Mouse (Mus musculus): ENCODE data around the gene Pcx. TPM values are rescaled to one million over a fixed set of nuclear protein-coding genes. Genes with fewer than 3 reads are reported as not detected.
A peak's percentile ranks its signal among the peaks of the same experiment; 100 is the strongest.

The Pcx gene
- polyA plus RNA-seq, 1 experiment from 2014 or later, result 24.0 TPM

DNA sequence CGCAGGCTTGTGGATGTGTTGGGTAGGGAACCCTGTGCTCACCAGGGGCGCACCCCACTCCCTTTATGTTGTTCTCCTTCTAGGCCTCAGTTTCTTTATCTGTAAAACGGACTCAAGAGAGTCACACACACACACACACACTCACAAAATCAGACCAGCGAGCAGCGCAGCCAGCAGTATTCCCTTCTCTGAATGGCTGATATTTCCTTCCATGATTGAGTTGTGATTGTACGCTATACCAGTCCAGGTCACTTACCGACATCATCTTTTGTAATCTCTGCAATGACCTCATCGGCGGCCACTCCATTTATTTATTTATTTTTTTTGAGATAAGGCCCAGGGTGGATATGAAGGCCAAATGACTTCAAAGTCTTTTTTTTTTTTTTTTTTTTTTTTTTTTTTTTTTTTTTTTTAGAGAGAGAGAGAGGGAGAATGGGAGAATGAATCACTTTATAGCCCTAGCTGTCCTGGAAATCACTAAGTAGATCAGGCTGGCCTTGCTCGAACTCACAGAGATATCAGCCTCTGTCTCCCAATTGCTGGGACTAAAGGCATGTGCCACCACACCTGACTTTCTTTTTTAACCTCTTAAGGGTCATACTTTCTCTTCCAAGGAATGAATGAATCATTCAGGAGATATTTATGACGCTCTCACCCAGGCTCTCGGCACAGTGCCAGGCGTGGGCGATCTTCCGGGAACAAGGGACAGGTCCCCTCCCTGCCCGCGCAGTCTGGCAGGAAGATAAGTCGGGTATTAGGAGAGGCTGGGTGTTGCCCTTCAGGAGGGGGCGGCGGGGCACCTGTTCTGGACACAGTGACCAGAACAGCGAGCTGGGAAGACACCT, 32.7 kb upstream of the Pcx start, which contains the start of gene Syt12:
TSS of gene Syt12 (minus strand) at position 103 of the 845 bp plus-strand sequence.
- ATAC-seq (ENCODE audit: insufficient read depth, low FRiP score), result peak; percentile 72; the same call in 1 of the 2 replicates
- peaks cover 10% of the 10 kb centered on the region for H3K4me1 ChIP-seq (ENCODE audit: control insufficient read depth, insufficient read depth, low read length)
- H3K27ac ChIP-seq (ENCODE audit: low read length), result no peak within 1 kb of the TSS; the same call in 1 of the 2 replicates
- 18% methylated on average over 21 of the region's 21 CpGs for WGBS
- peaks cover 18% of the 10 kb centered on the region for H3K27me3 ChIP-seq (ENCODE audit: control insufficient read depth, insufficient read depth, low read length)
- no peaks in the 10 kb centered on the region for H3K36me3 ChIP-seq (ENCODE audit: control insufficient read depth, insufficient read depth, low read length)
- peak within 1 kb of the TSS; percentile 73 for H3K9ac ChIP-seq (ENCODE audit: low read length)
- H3K4me2 ChIP-seq (ENCODE audit: low read depth, low read length), result peak within 1 kb of the TSS; percentile 98
- no peaks in the 10 kb centered on the region for H3K9me3 ChIP-seq (replicated peaks; ENCODE audit: control insufficient read depth, low read length)
- H3K4me3 ChIP-seq (replicated peaks; ENCODE audit: low read length), result peak within 1 kb of the TSS; percentile 57

DNA sequence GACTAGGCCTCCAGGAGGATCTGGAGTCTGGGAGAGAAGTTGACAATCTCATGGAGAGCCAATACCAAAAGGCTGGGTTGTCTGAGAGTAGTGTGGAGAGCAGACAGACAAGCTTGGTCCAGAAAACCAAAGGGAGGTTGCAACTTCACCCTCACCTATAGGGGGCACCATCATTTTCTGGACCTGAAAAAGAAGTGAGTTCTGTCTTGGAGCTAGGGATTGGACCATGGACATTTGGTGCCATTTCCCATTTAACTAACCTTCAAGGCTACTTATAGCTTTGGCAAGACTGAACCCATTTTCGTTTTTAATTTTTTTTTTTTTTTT, 32.1 kb upstream of the Pcx start:
- no peak overlapping the region for H3K4me2 ChIP-seq (ENCODE audit: low read depth, low read length)
- H3K36me3 ChIP-seq (ENCODE audit: control insufficient read depth, insufficient read depth, low read length), result no peaks in the 10 kb centered on the region
- H3K4me3 ChIP-seq (replicated peaks; ENCODE audit: low read length), result no peak overlapping the region
- no peak overlapping the region for H3K9ac ChIP-seq (ENCODE audit: low read length)
- WGBS, result 48% methylated on average over 1 of the region's 1 CpGs
- H3K4me1 ChIP-seq (ENCODE audit: control insufficient read depth, insufficient read depth, low read length), result peaks cover 10% of the 10 kb centered on the region
- peaks cover 18% of the 10 kb centered on the region for H3K27me3 ChIP-seq (ENCODE audit: control insufficient read depth, insufficient read depth, low read length)
- no peak overlapping the region; the same call in 1 of the 2 replicates for H3K27ac ChIP-seq (ENCODE audit: low read length)
- no peak for ATAC-seq (ENCODE audit: insufficient read depth, low FRiP score)
- H3K9me3 ChIP-seq (replicated peaks; ENCODE audit: control insufficient read depth, low read length), result no peaks in the 10 kb centered on the region

DNA sequence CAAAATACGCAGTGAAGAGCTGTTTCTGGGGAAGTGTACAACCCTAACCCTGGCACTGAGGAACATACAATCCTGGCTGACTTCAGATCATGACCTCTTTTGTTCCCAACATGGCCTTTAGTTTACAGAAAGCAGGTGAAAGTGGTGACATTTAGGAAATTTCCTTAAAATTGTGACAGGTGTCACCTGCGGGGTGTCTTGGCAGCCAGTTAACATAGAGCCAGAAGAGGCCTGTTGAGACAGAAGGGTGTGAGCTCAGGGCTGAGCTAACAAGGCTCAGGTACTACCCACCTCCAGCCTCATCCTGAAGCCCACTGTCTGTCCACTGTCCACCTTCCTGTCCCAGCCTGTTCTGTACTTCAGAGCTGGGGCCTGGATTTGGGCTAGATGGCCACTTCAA, 30.2 kb upstream of the Pcx start:
- H3K4me1 ChIP-seq (ENCODE audit: control insufficient read depth, insufficient read depth, low read length), result peaks cover 10% of the 10 kb centered on the region
- H3K9me3 ChIP-seq (replicated peaks; ENCODE audit: control insufficient read depth, low read length), result no peaks in the 10 kb centered on the region
- no peak overlapping the region for H3K27ac ChIP-seq (ENCODE audit: low read length)
- H3K4me2 ChIP-seq (ENCODE audit: low read depth, low read length), result no peak overlapping the region
- no peak for ATAC-seq (ENCODE audit: insufficient read depth, low FRiP score)
- 90% methylated on average over 2 of the region's 2 CpGs for WGBS
- peaks cover 16% of the 10 kb centered on the region for H3K27me3 ChIP-seq (ENCODE audit: control insufficient read depth, insufficient read depth, low read length)
- no peak overlapping the region for H3K9ac ChIP-seq (ENCODE audit: low read length)
- no peak overlapping the region for H3K4me3 ChIP-seq (replicated peaks; ENCODE audit: low read length)
- H3K36me3 ChIP-seq (ENCODE audit: control insufficient read depth, insufficient read depth, low read length), result no peaks in the 10 kb centered on the region

DNA sequence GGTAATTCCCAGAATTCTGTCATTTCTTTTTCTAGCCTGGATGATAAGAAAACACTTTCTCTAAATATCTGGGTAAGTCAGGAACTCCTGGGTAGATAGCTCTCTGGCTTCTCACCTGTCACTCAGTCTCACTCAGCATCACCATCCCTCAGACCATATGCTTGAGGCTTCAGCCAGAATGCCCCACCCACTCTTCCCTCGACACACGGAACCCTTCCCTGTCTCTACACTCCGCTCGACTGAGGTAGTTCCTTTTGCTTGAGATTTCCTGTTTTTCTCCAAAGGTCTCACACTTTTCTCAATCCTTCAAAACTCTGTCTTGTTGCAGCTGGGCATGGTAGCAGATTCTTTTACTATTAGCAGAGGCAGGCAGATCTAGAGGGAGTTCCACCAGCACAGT, 28.9 kb upstream of the Pcx start:
- no peak overlapping the region for H3K4me2 ChIP-seq (ENCODE audit: low read depth, low read length)
- ATAC-seq (ENCODE audit: insufficient read depth, low FRiP score), result no peak
- 25% methylated on average over 4 of the region's 4 CpGs for WGBS
- no peaks in the 10 kb centered on the region for H3K36me3 ChIP-seq (ENCODE audit: control insufficient read depth, insufficient read depth, low read length)
- H3K9me3 ChIP-seq (replicated peaks; ENCODE audit: control insufficient read depth, low read length), result no peaks in the 10 kb centered on the region
- H3K4me3 ChIP-seq (replicated peaks; ENCODE audit: low read length), result no peak overlapping the region
- peaks cover 5% of the 10 kb centered on the region for H3K27me3 ChIP-seq (ENCODE audit: control insufficient read depth, insufficient read depth, low read length)
- H3K4me1 ChIP-seq (ENCODE audit: control insufficient read depth, insufficient read depth, low read length), result peaks cover 12% of the 10 kb centered on the region
- no peak overlapping the region for H3K27ac ChIP-seq (ENCODE audit: low read length)
- H3K9ac ChIP-seq (ENCODE audit: low read length), result no peak overlapping the region

DNA sequence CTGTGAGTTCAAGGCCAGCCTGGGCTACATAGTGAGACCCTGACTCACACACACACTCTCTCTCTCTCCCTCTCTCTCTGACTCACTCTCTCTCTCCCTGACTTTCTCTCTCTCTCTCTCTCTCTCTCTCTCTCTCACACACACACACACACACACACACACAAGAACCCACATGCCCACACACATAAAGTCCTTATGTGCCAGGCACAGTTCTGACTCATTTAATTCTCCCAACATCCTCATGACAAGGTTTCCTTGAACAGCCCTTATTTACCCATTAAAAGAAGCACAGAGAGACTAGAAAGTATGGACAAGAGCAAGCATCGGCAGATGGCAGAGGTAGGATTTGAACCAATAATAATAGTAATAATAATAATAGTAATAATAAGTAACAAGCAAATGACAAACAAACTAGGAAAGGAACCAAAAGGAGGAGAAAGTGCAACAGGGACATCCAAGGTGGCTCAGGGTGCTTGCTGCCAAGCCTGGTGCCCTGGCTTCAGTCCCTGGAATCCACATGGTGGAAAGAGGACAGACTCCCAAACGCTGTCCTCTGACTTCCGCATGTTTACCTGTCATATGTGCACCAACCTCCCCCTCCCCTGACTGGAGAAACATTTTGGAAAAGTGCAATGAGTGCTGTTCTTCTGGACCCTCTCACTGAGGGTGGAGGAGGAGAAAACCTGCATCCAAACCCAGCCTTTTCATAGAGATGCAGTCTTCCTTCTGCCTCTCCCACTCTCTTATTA, 28.0 kb upstream of the Pcx start:
- Histone ChIP-seq H3K27ac (ENCODE audit: low read length) (no peak overlapping the region), H3K4me3 (replicated peaks; ENCODE audit: low read length) (no peak overlapping the region), H3K4me2 (ENCODE audit: low read depth, low read length) (no peak overlapping the region), H3K9me3 (replicated peaks; ENCODE audit: control insufficient read depth, low read length) (no peaks in the 10 kb centered on the region), H3K36me3 (ENCODE audit: control insufficient read depth, insufficient read depth, low read length) (no peaks in the 10 kb centered on the region), H3K27me3 (ENCODE audit: control insufficient read depth, insufficient read depth, low read length) (no peaks in the 10 kb centered on the region), H3K4me1 (ENCODE audit: control insufficient read depth, insufficient read depth, low read length) (peaks cover 4% of the 10 kb centered on the region; the same call in 1 of the 2 replicates), H3K9ac (ENCODE audit: low read length) (no peak overlapping the region)
- no peak for ATAC-seq (ENCODE audit: insufficient read depth, low FRiP score)
- WGBS, result 76% methylated on average over 3 of the region's 3 CpGs

DNA sequence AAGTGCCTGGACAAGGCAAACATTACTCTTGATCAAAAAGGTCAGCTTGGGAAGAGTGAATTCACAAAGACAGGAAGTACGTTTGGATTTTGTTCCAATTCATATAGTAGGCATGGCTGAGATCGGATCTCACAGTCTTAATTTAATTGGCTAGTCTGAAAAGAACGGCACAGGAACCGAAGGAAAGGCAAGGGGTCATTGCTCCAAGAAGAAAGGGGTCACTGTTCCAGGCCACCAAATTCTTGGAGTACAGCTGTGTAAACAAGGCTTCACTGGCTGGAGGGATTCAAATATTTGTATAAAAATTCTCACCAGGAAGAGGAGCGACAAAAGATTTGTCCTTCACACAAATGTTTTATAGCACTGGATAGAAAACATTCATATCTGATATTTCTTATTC, 25.3 kb upstream of the Pcx start:
- H3K9me3 ChIP-seq (replicated peaks; ENCODE audit: control insufficient read depth, low read length), result no peaks in the 10 kb centered on the region
- 18% methylated on average over 5 of the region's 5 CpGs for WGBS
- H3K36me3 ChIP-seq (ENCODE audit: control insufficient read depth, insufficient read depth, low read length), result no peaks in the 10 kb centered on the region
- H3K4me2 ChIP-seq (ENCODE audit: low read depth, low read length), result no peak overlapping the region
- H3K9ac ChIP-seq (ENCODE audit: low read length), result no peak overlapping the region
- no peaks in the 10 kb centered on the region for H3K27me3 ChIP-seq (ENCODE audit: control insufficient read depth, insufficient read depth, low read length)
- no peak overlapping the region for H3K4me3 ChIP-seq (replicated peaks; ENCODE audit: low read length)
- H3K27ac ChIP-seq (ENCODE audit: low read length), result no peak overlapping the region
- ATAC-seq (ENCODE audit: insufficient read depth, low FRiP score), result no peak
- H3K4me1 ChIP-seq (ENCODE audit: control insufficient read depth, insufficient read depth, low read length), result 0 out of 2 replicates have a peak, but pooled peaks cover 3% of the 10 kb centered on the region

DNA sequence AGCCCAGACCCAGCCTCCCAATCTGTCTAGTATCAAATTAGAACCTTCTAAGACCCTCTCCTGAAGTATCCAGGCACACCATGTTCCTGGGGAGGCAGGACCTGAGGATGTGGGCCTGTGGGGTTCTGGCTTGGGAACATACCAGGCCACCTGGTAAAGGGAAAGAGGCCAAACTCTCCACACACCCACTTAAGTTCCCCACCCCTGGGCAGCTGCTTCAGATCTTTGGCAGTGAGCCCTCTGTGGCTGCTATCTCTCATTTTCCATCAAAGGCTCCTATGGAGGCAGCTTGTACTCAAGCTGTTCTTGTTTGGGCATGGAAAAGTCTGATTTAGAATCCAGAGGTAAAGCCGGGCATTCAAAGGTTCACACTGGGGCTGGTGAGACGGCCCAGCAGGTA, 22.4 kb upstream of the Pcx start:
- H3K4me2 ChIP-seq (ENCODE audit: low read depth, low read length), result no peak overlapping the region
- no peaks in the 10 kb centered on the region for H3K36me3 ChIP-seq (ENCODE audit: control insufficient read depth, insufficient read depth, low read length)
- no peak overlapping the region for H3K4me3 ChIP-seq (replicated peaks; ENCODE audit: low read length)
- no peak overlapping the region for H3K27ac ChIP-seq (ENCODE audit: low read length)
- no peaks in the 10 kb centered on the region for H3K27me3 ChIP-seq (ENCODE audit: control insufficient read depth, insufficient read depth, low read length)
- ATAC-seq (ENCODE audit: insufficient read depth, low FRiP score), result no peak
- H3K4me1 ChIP-seq (ENCODE audit: control insufficient read depth, insufficient read depth, low read length), result 0 out of 2 replicates have a peak, but pooled peaks cover 3% of the 10 kb centered on the region
- 69% methylated on average over 2 of the region's 2 CpGs for WGBS
- no peaks in the 10 kb centered on the region for H3K9me3 ChIP-seq (replicated peaks; ENCODE audit: control insufficient read depth, low read length)
- no peak overlapping the region for H3K9ac ChIP-seq (ENCODE audit: low read length)

DNA sequence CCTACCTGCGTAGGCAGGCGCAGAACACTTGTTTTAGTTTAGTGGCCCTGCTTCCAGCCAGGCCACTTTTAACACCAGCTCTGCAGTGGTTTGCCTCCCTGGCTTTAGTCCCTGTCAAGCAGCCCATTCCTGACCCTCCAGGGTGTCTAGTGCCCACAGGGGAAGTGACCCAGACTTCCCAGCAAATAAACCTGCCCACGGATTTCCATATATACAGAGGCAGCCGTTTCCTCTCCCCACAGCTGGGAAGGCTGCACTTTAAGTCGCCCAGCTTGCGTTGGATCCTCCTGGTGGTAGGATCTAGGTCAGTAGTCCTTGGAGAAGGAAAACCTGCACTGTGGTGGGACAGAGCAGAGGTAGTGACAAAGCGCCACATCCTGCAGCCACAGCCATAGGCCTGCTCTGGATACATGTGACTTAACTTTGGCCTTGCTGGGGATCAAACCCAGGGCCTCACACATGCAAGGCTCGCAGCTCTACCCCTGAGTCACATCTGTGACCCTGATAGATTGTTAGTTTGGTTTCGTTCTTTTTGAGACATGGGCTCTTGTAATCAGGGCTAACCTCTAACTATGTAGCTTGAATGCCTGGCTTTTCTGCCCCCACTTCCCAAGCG, 19.1 kb upstream of the Pcx start:
- Histone ChIP-seq H3K4me2 (ENCODE audit: low read depth, low read length) (no peak overlapping the region), H3K4me3 (replicated peaks; ENCODE audit: low read length) (no peak overlapping the region), H3K9ac (ENCODE audit: low read length) (no peak overlapping the region), H3K27me3 (ENCODE audit: control insufficient read depth, insufficient read depth, low read length) (no peaks in the 10 kb centered on the region; the same call in 1 of the 2 replicates), H3K9me3 (replicated peaks; ENCODE audit: control insufficient read depth, low read length) (no peaks in the 10 kb centered on the region), H3K4me1 (ENCODE audit: control insufficient read depth, insufficient read depth, low read length) (no peaks in the 10 kb centered on the region), H3K27ac (ENCODE audit: low read length) (no peak overlapping the region), H3K36me3 (ENCODE audit: control insufficient read depth, insufficient read depth, low read length) (no peaks in the 10 kb centered on the region)
- ATAC-seq (ENCODE audit: insufficient read depth, low FRiP score), result no peak
- WGBS, result 63% methylated on average over 10 of the region's 10 CpGs
